Mouse (Mus musculus) kidney, adult 2 months (tissue): ENCODE measurements at regions not wholly inside any gene's neighbourhood (a gene's known extent, or its start where the extent isn't known, plus 50 kb on each side); places are given as distances from the start of the nearest gene placed in this dataset.

ENCODE experiments used
- CTCF ChIP-seq: fragments of 200-500 bp; conservative IDR thresholded peaks from 2 replicates; pipeline ENCODE4 v1.5.1; 2011; ENCODE audit warnings: low read depth, mild to moderate bottlenecking, control low read depth, low read length, moderate library complexity, mixed read lengths; ENCODE audit not compliant: insufficient read depth, insufficient read length
- POLR2A ChIP-seq: fragments of 200-500 bp; IDR thresholded peaks from one replicate; pipeline ENCODE4 v1.6.1; 2011; ENCODE audit warnings: low read depth, low read length, control low read depth

- TF ChIP-seq POLR2A (no peak), CTCF (no peak)
These were observed 381.2 kb upstream of the Htr2a start for GRCm38 (mm10) chr14:74259437-74259836.
